Mouse (Mus musculus): ENCODE measurements around the gene Tbc1d7.

- no peak for TF ChIP-seq TAL1 (IDR thresholded peaks at IDR 0.05; ENCODE audit: low read length)
- TF ChIP-seq GATA1 (IDR thresholded peaks at IDR 0.05; ENCODE audit: low read length) = no peak
These were observed 46.4 kb upstream of the Tbc1d7 start for GRCm38 (mm10) chr13:43217686-43218085.
